Mouse (Mus musculus) ovary, adult 18-20 months (tissue): ENCODE measurements around the gene Slpi.
"Not testable (repeated sequence)": the region's sequence is repeated elsewhere in the genome, so short reads cannot be mapped to it uniquely, and the experiment has no call there.

ENCODE experiments used
- DNase-seq: peaks from one replicate; pipeline ENCODE4 v3.0.0; 2022; ENCODE audit warnings: low spot score, mixed read lengths

The Slpi gene

DNA sequence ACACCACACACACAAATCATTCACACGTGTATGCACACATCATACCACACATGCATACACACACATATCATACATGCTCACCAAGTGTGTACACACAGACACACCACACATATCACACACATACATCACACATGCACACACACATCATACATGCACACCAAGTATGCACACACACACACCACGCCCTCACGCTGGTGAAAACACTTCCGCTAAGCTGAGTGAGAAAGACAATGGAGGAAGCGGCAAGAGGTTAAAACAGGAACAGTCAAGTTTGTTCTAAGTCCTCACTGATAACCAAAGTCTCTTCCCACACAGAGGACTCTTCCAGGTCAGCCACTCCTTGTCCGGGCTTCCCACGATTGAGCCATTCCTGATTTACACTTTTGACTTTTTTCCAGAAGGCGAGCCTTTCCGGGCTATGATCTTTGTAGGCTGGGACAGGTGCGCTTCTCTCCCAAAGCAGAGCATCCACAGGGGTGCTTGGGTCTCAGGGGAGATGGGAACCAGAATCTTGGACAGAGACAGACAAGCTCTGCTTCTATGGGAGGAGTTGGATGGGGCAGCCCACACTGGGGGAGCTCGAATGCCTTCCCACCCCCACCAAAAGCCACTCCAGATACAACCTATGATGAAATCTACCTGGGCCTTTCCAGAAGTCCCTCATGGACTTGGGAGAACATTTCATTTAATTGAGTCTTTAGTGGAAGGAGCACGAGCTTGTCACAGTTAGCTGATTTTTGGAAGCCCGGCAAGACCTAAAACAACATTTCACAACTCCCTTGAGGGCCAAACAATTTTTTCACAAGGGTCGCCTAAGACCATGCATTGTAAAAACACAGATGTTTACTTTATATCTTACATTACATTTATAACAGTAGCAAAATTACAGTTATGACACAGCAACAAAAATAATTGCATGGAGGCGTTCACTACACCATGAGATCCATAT lies 11.1 kb downstream of the Slpi start:
- no peak for DNase-seq

GRCm38 (mm10) chr2:164373187-164373586 lies 15.7 kb downstream of the Slpi start:
- no peak for DNase-seq

DNA sequence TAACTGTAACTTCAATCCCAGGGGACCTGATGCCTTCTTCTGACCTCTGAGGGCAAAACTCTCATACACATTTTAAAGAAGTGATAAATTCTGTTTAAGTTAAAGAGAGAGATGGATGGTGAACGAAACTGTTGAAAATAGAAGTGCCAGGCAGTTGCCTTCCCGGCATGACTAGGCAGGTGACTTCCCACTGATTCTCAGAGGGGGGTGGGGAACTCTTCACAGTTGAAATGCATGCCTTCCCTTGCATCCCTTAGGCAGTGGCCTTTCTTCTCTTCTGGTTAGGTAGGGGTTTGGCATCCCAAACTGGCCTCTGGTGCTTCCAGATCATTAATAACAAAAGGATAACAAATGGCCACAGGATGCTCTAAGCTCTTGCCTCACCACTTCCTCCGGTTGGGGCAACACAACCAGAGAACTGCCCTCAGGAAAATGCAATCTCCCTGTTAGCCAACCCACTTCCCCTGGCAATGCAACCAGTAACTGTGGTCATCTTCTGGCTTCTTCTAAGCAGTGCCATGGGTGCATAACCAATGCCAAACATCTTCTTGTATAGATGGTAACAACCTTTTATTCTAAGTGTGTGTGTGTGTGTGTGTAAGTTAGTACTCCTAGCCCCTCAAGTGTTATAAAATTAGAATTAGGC lies 16.4 kb downstream of the Slpi start:
- no peak for DNase-seq

- DNase-seq, result no peak
Observed at GRCm38 (mm10) chr2:164371371-164371770, 17.5 kb downstream of the Slpi start.

GRCm38 (mm10) chr2:164368620-164369105 lies 20.2 kb downstream of the Slpi start:
- DNase-seq, result no peak

GRCm38 (mm10) chr2:164366947-164367346 lies 21.9 kb downstream of the Slpi start:
- no peak for DNase-seq

DNA sequence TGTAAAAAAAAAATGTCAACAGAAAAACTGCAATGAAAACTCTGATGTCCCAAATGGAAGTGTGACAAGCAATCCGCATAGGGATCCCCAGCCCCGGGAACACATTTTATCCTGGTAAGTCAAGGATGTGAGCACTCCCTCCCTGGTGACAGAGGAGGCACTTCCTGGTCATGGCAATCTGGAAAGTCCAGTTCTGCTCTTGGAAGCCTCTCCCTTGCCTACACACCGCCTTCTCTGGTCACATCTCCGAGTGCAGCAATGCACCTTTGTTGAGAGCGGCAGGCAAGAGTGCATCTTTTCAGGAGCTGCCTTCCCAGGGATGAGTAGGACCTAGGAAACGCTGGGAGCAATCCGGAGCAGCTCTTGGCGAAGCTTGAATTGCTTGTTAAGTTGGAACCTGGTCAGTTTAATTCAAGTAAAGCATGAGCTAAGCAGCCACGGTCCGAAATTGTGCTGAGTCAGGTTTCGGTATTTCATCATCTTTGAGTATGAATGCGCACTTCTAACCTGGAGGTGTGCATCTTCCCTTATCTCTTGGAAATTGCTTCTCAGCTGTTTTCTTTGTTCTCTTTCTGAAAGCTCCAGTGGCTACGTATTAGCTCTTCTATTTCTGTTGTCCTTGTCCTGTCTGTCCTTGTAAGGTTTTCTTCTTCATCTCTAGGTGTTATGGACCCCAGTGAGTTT lies 27.8 kb downstream of the Slpi start:
- DNase-seq, result no peak

DNA sequence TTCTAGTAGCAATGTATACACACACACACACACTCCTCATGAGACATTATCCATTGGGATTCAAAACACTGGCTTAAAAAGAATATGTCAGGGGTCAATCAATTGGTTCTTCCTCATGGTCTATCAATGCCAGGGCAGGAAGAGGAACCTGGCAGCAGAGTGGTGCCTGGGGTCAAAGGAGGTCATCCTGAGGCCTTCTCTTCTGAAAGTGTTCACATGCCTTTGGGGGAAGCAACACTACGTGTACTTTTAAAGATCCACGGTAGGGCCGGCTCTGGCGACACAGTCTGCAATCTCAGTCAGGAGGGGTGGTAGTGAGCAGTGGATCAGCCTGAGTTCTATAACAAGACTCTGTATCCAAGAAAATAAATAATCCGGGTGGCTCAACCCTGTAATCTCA lies 29.2 kb downstream of the Slpi start:
- DNase-seq, result no peak

GRCm38 (mm10) chr2:164359031-164359430 lies 29.9 kb downstream of the Slpi start:
- no peak for DNase-seq

DNA sequence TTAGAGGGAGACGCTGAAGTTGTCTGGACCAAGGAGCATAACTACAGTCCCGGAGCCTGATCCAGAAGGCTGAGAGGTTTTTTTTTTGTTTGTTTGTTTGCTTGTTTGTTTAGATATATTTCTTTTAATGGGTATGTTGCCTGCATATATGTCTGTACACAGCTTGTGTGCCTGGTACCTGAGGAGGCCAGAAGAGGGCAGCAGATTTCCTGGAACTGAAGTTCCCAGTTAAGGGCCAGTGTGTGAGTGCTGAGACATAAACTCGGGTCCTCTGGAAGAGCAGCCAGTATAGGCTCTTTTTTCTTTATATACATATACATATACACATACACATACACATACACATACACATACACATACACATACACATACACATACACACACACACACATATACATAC lies 30.5 kb downstream of the Slpi start:
- DNase-seq, result no peak

DNA sequence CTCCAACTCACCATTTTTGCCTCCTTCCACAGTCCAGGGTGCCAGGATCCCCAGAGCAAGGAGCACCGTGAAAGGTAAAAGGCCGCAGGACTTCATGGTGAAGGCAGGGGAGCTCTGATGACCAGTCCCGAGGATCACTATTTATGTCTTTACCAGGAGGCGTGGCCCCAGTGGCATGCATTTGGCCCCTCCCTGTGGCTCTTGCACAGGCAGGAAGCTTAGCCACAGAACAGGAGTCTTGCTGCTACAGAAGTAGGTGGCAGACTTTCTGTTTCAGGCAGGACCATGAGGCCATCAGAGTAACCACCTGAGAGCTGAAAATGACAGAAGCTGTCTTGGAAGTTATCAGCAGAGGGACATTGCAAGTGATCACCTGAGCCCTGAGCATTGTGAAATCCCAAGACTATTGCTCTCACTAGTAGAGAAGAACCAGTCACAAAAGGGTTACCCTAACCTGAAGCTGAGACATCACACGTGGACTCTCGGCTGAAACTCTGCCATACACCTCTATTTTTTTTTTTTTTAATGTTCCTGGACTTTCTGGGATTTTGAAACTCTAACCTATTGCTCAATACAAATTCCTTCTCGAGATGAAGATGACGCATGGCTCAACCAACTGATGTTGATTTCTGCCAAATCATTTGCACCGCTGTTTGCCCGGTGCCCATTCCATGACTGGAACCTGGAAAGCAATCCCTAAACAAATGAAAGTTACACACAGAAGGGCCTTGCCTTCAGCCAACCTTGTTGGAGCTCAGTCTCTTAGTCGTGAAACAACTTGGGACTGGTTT lies 32.5 kb downstream of the Slpi start:
- DNase-seq, result no peak

DNA sequence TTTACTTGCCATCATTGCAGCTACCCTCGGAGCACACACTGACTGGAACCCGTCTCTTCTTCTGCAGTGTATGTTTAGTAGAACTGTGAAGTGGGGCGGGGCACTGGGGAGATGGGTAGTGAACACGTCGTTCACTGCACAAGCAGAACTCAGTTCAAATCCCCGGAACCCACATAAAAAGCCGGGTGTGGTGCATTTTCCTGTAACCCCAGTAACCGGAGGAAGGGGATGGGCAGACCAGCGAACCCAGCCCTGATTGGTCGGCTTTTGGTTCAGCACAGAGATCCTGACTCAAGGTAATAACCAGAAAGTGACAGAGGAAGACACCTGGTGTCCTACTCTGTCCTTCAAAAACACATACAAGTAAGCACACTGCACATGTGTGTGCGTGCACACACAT lies 35.5 kb downstream of the Slpi start:
- no peak for DNase-seq

DNA sequence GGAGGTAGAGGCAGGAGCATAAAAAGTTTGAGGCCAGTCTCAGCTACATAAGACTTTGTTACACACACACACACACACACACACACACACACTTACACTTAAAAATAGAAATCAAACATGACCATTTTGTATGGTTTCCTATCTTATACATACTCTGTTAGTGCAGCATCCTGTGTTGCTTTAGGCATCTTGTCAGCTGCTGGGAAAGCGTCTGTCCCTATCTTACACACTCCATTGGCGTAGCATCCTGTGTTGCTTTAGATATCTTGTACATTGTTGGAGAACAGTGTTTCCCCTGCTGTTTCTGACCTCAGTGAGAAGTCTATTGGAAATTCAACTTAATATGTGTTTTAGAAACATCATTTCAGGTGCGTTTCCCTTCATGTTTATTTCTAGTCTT lies 36.2 kb downstream of the Slpi start:
- DNase-seq, result no peak

DNA sequence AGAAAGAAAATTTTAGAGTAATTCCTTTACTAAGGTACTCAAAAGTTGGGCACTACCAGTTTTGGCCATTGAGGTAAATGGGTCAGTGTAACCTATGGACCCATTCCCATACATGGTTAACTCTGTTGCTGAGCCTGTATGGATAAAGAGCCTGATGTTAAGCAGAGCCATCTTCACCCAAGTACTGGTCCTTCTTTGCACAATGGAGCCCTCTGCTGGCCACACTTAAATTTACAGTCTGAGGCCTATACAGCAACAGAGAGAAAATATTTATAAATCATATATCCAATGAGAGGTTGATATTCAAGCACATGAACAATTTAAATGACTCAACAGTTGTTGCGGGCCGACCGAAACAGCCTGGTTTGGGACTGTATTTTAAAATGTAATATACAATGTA lies 39.9 kb downstream of the Slpi start:
- DNase-seq, result no peak

- DNase-seq, result not testable (repeated sequence)
Observed at GRCm38 (mm10) chr2:164347697-164348096, 41.2 kb downstream of the Slpi start.

GRCm38 (mm10) chr2:164343732-164344131 lies 45.2 kb downstream of the Slpi start:
- not testable (repeated sequence) for DNase-seq

GRCm38 (mm10) chr2:164332440-164332839 lies 56.5 kb downstream of the Slpi start, which contains the start of gene Svs5:
TSS of gene Svs5 (plus strand) at chr2:164332740.
- DNase-seq, result not testable (repeated sequence)

DNA sequence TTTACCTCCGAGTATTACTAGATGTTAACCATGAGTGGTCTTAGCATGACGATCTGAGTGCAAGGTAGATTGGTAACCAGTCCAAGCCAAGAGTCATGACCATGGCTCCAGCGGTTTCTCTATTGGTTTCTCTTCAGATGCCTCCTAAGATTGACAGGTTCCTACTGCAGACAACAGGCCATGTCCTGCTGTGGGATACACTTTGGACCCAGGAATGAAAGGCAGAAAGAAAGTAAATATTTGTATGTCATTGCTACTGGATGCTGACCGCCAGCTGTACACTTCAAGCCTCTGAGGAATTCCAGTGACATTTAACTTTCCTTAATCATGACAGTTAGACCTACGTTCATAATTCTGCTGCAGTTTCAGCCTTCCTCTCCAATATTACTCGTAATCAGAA lies 67.9 kb downstream of the Slpi start:
- no peak for DNase-seq

GRCm38 (mm10) chr2:164316451-164316850 lies 72.4 kb downstream of the Slpi start, which contains the start of gene Svs6:
TSS of gene Svs6 (plus strand) at chr2:164316751.
- not testable (repeated sequence) for DNase-seq

- not testable (repeated sequence) for DNase-seq
Observed at GRCm38 (mm10) chr2:164315460-164315859, 73.4 kb downstream of the Slpi start.

DNA sequence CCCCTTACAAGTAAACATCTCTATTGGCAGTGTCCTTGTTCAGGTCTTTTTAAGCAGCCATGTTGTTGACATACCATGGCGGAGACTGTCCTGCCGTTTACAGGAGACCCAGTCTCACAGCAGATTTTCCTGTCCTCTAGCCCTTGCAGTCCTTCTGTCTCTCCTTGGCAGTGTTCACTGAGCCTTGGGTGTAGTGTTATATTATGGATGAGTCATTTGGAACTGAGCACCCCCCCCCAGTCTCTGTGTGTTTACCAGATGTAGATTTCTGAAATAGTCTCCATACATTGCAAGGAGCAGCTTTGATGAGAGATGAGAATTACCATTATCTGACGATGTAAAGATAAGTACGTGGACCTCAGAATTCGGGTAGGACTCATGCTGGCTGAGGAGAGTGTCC lies 76.3 kb downstream of the Slpi start:
- no peak for DNase-seq
